Mouse (Mus musculus) urinary bladder, postnatal 25 days (tissue): ENCODE data around the gene Dysf.
"Not testable (repeated sequence)": the region's sequence is repeated elsewhere in the genome, so short reads cannot be mapped to it uniquely, and the experiment has no call there.

Experiments used
- DNase-seq: peaks from one replicate; pipeline ENCODE4 v3.0.0; 2022; ENCODE audit warnings: low spot score

Dysf gene

DNA sequence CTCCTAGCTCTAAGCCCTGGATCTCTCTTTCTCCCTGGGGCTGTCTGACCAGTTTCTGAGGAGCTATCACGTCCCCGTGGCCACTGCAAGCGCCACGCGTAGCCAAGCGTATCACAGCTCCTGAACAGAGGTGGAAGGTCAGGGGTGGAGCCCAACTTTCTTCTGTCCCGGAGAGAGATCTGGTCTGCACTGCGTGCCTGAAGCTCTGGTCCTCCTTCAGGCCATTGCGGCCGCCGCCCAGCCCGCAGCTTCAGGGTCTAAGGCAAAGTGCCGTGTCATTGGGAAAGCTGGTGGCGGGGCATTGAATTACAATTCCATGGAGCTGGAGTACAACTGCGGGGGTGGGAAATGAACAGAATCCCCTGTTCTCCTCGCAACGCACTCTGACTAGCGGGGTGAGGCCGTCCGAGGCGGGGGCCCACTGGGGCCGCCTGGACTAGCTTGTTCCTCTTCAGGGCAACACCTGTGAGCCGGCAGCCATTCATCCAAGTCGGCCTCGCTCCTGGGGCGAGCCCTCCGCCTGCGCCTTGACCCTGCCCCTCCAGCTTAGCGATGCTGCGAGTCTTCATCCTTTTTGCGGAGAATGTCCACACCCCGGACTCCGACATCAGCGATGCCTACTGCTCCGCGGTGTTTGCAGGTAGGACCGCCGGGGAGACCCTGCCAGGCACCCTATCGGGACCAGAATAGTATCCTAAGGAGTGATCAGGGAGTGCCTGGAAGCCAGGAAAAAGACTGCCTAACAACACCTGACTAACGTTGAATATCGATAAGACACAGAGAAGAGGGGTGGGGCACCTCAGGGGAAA is at the start of gene Dysf:
TSS of gene Dysf (plus strand) at position 228 of the 809 bp plus-strand sequence.
- peak; percentile 23 for DNase-seq

DNA sequence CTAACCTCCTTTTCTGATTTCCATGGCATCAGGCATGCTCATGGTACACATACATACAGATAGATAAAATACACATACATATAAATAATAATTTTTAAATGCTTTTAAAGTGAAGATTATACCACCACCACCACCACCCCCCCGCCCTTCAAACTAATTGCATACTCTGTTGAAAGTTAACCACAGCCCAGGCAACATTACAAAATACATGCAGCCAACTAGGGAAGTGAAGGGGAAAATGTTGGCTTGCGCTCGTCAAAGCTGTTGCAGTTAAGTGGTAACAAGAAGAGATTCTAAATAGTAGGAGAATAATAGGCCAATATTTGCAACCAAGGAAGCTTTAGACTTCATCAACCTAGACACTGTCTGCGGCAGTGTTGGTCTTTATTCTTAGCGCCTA is 20.7 kb upstream of the Dysf start:
- DNase-seq: no peak

DNA sequence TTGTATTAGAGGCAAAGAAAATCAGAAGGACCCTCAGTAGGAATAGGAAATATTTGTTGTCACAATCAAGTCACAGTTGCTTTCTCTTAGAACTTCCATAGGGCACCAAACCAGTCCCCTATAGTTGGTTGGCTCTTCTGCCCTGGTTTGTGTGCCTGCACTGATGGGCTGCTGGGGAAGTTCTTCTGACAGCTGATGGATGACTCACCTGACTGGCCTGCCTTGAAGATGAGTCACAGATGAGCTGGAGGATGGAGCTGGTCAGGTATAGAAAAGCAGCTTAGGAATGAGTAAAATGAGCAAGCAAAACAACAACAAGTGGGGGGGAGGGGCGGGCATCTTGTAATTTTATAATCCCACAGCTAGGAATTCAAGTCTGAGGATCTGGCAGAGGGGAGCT is 5.7 kb upstream of the Dysf start:
- DNase-seq: no peak

DNA sequence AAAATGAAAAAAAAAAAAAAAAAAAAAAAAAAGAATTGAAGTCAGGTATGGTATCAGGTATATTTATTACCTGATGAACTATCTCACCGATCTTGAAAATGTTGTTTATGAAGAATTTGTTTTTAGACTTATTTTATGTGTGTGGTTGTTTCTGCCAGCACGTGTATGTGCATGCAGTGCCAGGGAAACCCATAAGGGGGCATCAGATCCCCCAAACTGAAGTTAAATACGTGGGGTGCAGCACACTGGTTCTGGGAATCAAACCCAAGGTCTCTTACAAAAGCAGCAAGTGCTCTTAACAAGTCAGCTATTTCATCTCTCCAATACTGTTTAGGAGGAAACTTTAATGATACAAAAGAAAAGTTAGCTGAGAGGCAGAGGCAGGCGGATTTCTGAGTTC is 4.1 kb upstream of the Dysf start:
- DNase-seq: no peak

DNA sequence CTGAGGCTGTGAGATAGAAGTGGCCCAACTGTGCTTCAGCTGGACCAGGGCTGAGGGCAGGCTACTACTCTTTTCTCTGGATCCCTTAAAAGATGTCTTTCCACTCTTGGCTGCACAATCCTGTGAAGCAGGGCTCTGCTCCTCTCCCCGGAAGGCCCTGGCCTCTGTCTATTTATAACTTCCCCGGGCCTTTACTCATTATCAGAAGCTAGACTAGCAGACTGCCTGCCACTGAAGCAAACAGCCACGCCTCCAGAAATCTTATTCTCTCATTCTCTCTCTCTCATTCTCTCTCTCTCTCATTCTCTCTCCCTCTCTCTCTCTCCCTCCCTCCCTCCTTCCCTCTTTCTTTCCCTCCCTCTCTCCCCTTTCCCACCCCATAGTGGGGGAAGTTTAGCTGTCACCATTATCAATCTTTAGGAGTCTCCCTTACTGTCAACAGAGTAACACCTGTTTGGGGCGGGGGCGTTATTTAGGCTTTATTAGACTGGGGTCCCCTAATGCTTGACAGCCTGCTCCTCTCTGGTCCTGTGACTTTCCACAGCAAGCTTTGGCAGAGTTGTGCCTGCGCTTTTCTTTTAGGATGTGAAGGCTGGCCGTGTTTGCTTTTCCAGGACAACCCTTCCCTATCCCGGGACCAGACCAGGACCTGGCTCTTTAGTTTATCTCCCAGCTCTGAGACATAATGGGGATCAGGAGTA is 932 bp downstream of the Dysf start:
- DNase-seq: no peak

DNA sequence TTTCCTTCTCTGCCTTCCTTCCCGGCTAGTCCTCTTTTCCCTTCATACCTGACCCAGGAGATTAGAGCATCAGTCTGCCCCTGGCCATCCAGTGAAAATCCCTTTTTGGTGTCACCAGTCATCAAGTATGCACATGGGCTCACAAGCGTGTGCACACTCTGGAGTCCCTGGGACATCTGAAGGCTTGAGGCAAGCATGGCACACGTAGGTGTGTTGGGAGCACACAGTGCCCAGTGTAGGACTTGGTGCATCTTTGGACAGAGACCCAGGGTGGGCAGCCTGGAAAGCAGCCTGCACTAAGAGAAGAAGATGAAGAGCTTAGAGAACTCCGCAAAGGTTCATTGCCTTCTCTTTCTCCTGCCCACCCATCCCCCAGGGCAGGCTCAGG is 1.5 kb downstream of the Dysf start:
- no peak for DNase-seq

DNA sequence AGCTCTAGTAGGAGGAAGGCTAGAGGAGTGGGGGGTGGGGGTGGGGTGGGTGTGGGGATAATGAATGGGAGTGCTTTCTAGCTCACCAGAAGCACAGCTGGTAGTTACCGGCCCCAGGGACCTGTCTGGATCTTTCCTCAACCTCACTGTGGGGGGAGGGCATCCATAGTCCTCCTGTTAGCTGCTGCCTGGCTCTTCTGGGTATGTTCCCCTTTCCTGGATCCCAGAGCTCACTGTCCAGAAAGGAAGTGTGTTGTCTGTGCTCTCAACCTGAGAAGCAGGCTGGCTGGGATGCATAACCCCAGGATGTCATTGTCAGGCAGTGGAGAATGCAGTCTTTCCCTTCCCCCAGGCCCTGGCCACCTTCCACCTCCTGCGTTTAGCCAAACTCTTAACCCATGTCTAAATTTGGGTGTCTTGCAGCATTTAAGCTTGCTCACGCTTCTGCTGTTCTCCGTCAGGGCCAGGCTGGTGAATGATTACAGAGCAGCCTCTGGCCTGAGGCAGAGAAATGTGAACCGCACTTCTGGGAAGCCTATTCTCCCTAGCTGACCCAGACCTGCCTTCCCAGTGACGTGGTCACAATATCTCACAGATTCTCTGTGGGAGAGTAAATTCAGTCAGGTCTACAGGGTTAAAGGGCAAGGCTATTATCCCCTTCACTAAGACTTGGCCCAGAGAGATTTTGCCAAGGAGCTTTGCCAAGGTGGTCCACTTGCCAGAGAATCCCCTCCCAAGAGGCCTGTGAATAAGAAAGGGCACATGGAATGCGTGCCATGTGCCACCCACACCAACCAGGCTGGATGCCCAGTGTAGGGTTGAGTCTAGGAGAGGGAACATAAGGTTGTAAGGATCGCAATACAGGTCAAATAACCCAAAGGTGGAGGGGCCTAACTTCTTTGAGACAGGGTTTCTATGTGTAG is 2.2 kb downstream of the Dysf start:
- DNase-seq: peak; percentile 17

DNA sequence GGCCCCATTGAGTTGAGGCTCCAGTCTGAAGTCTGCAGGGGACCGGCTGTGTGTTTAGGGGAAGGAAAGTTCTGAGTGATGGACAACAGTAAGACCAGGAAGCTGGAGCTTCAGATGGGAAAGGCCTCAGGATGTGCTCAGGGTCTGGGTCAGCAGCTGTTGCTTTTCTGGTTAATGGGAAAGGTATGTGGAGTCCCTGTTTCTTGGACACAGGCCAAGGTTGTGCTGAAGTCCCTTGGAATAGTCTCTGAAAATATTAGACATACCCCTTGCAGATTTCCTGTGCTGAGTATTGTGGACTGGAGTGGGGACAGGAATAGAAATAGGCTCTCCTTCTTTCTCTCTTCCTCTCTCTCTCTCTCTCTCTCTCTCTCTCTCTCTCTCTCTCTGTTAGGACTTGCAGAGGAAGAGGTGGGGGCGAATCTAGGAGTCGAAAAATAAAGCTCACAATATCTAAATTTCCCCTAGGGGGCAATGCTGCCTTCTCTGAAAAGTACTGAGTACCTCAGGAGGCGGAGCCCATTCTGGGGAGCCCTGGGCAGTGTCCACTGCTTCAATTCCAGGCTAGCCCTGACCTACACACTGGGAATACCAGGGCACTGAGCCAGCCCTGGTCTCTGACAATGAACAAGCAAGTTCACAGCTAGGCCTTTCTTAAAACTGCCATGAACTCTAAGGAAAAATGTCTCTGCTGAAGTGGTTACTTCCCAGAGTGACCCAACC is 6.7 kb downstream of the Dysf start:
- DNase-seq: not testable (repeated sequence)

DNA sequence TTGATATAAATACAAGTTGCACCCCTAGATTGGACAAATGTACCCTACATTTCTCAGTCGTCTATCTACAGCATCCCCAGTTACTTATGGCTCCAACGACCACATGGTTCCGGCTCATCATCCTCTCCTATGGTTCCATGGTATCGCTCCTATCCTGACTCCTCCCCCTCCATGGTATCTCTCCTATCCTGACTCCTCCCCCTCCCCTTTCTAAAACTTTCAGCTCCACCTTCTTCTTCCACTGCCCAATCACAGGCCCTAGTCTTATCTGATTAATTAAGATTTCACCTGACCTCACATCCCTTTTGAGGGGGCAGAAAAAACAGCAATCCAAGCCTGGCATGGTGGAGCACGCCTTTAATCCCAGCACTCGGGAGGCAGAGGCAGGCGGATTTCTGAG is 8.5 kb downstream of the Dysf start:
- no peak for DNase-seq

DNA sequence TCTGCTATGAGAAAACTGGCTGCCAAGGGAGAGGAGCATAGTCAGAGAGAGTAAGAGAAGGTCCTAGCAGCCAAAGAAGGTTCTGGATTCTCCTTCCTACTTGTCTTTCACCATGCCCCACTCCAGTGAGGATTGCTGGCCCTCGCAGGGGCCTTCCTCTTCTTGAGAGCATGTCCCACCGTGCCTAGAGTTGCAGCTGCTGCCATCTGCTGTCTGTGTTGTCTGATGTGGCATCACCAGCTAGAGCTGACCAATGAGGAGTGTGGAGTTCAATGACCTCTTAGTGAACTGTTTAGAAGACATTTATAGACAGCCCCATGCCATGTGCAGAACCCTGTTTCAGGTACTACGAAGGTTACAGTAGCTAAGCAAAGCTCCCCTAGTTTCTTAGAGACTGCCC is 9.0 kb downstream of the Dysf start:
- no peak for DNase-seq

DNA sequence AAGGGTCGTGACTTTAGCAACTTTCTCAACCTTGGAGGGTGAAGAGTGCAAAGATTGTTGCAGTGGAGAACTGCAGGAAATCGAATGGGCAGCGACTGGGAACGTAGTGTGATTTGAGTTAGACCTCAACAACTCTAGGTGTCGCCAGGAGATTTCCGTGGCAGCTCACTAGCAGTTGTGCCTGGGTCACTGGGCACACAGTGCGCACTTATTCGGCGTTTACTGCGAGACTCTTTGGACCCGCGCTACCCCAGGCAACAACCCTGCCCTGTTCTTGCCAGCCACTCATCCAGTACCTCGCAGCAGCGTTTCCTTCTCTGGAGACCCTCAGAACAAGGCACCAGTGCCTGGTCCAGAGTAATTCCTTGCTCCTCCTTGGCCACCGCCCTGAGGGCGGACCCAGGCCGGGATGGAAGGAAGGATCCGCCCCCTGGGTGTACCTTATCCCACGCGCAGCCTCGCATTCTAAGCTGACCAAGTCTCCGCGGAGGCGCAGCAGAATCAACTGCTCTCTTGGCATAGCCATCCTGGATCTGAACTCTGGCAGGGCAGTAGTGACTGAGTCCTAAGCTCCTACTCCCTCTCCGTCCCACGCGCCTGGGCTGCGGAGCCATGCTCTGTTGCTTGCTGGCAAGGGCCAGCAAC is 10.6 kb downstream of the Dysf start:
- DNase-seq: peak; percentile 20

DNA sequence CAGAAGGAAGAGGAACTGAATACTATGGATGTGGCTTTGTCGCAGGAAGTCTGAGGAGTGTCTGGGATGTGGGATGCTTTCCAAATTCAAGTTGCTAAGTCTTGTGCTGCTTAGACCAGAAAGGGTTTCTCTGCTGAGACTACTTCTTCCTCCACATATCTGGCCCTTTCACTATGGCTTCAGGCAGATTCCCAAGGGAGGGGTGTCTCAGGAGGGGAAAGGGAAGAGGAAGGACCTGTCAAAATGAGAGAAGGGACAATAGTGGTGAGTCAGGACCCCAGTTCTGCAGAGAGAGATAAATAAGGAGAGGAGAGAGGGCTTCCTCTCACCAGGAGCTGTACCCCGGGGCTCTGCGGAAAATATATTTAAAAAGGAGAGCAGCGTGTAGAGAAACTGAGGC is 11.6 kb downstream of the Dysf start:
- no peak for DNase-seq

DNA sequence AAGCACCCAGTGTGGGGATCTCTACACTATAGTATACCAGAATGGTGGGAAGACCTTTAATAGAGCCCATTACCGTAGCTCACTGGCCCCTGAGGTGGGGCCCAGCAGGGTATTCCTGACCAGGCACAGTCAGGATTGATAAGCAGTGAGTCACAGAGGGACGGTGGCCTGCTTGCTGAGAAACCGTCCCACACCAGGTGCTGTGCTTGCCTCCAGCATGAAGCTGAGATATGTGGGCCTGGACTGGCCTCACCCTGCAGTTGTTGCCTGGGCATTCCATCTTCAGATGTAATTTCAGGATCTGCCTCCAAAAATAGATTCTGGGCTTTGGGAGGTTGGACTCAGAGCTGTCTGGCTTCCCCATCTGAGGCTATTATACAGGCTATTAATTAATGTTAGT is 13.6 kb downstream of the Dysf start:
- DNase-seq: no peak

DNA sequence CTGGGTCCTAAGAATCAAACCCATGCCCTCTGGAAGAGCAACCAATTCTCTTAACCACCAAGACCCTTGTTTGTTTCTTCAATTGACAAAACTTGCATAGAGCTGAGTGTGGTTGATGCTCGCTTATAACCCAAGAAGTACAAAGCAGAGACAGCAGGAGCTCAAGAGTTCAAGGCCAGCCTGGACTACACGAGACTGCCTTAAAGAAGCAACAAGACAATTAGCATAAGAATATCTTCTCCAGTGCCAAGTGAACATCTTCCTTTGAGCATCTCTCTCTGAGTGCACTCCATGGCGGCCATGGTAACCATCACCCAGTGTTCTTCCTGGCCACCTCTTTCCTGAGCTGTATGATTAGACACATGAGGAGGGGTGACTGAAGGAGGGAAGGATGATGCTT is 17.2 kb downstream of the Dysf start:
- no peak for DNase-seq

DNA sequence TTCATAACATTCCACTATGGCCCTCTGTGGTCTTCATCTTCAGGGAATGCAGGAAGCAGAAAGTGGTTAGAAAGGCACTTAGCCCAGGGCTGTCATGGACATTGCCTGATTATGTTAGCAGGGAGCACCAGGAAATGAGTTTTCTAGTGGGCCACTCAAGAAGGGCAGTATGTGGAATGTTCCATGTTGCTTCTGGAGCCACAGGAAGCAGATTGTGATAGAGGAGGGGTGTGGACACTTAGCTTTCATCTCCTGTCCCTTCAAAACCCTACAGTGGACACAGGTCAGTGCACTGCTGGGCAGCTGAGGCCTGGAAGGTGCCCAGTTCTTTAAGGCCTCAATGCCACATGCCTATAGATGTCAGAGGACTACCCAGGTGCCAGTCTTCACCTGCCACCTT is 20.4 kb downstream of the Dysf start:
- no peak for DNase-seq

DNA sequence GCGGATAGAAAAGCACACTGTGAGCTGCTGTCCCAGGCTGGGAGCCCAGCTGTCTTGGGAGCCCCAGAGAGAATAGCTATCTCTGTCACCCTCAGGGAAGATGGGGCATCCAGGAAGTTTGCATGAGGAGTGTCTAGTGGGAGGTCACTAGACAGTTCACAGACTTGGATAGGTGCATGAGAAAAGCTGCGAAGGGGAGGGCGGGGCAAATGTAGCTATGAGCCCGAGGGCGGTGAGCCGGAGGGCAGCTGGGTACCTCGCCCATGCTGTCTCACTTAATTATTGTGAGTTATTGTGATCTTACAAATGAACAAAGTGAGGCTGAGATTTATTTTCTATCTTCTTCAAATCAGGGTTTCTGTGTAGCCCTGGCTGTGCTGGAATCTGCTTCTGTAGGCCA is 21.4 kb downstream of the Dysf start:
- DNase-seq: no peak

DNA sequence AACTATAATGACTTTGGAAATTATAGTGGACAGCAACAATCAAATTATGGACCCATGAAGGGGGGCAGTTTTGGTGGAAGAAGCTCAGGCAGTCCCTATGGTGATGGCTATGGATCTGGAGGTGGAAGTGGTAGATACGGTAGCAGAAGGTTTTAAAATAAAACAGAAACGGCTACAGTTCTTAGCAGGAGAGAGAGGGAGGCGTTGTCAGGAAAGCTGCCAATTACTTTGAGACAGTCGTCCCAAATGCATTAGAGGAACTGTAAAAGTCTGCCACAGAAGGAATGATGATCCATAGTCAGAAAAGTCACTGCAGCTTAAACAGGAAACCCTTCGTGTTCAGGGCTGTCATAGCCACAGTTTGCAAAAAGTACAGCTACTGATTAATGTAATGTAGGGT is 24.1 kb downstream of the Dysf start:
- not testable (repeated sequence) for DNase-seq

DNA sequence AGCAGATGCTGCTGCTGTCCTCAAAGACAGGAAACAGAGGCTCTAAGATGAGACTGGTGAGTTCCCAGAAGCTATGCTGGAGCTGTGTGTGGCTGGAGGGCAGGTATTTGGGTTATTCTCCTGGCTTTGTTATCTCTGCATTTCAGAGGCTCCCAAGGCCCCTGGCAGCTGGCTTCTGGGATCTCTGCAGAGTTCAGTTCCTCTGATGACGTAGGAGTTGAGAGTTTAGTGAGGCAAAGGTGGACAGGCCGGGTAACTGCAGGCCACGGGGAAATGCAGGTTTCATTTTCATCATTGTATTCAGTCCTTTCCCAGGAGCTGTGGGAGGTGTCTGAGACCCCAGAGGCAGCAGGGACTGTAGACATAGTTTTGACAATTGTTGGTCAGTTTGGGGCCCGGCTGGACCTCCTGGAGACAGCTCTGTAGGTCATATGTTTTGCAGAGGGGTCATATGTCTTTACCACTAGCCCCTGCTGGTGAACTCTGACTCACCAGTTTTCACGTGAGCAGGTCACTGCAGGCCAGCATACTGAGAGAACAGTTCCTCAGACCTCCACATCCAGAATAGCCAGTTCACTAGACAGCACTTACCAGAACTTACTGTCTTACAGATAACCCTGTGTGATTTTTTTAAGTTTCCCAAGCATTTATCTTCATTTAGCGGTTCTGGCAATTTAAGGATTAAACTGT is 35.0 kb downstream of the Dysf start:
- no peak for DNase-seq

DNA sequence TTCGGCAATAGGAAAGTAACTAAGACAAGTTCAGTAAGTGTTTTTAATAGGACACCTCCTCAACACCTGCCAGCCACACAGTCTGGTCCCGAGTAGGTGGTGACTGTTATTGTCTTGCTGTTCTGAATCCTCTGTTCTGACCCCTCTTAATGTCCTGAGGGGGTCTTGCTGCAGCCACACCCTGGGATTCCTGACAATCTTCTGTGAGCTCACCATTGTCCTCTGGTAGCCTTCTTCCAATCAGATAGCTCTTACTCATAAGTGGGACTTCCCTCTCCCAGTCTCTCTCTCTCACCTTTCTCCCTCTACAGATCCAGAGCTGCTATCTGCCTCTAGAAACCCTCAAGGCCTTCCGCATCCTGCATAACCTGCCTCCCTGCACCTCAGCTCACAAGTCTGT is 36.3 kb downstream of the Dysf start:
- DNase-seq: no peak

DNA sequence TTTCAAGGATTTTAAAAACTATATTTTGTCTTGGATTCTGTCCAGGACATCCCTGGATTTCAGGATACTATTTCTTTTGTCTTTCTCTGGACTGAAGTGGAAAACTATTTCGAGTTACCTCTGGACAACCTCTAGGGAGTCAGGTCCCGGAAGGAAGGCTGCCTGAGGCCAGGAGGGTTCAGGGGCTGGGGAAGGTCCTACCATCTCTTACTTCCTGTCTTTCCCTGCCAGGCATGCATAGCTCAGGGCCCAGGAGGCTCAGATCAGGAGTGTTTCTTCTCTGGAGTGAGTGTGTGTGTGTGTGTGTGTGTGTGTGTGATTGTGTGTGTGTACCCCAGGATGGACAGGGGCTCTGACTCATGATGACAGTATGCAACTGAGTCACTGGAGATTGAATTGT is 40.5 kb downstream of the Dysf start:
- no peak for DNase-seq

DNA sequence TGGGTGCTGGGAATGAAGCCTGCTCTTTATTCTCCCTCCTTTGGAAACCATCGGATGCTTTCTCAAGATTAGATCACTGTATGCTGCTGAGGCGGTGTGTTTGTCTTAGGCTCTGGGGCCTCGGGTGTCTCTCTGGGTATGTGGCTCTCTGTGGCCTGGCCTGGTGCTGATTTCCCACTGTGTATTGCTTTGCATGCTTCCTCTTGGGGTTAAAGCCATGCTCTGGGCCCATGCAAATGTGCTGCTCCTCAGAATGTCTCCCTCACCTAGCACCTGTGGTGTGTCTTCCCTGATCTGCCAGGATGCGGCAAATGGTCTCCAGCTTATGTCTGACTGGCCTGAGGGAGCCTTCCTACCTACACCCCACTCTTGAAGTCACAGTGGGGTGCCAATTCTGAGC is 41.8 kb downstream of the Dysf start:
- no peak for DNase-seq
